Mouse (Mus musculus) regulatory T cell (primary cell): ENCODE data around the gene Fscn3.

Experiments
- in situ Hi-C: fragments of 300-600 bp; cut with MboI, MseI; formaldehyde crosslinking; loops from one replicate; pipeline ENCODE4 v1.15.1; 2025; ENCODE audit warnings: high pct_unique_total_duplicates

Fscn3 gene

DNA sequence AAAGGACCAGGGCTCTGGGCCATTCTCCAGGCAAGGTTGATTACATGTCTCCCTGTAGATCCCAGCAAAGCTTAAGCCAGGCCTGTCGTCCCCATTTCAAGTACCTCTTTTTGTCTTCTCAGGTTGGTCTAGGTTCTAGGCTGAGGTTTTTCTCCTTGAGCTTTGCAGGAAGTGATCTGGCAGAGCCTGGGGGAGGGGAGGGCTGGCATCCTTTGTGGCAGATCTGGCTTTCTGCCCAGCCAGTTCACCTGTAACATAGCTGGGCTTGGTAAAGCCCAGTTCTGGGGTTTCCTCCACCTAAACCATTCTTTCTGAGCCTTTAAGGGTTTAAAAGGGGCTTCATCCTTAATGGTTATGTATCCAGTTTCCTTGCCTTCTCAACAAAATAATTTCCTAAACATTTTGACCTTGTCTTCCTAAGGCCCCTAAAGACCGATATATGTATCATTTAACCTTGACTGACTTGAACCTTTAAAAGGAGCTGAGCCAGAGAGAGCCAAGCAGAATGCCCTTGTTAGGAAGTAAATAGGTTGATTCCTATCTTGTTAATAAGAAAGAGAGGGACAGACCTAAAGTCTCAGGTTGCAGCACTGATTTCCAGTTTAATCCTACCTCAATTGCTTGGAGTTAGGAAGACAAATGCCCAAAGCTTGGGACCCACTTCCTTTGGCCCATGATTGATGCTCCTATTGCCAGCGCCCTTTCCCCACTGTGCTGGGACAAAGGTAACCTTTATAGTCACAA, at the start of gene Fscn3:
Gene Fscn3, plus strand, starts transcription at position 694 of the 744 bp plus-strand sequence.
- in situ Hi-C loops: loop anchor here (5.0 kb wide), 1 partner anchor 50 kb away; the partner anchor contains the start of gene Snd1

DNA sequence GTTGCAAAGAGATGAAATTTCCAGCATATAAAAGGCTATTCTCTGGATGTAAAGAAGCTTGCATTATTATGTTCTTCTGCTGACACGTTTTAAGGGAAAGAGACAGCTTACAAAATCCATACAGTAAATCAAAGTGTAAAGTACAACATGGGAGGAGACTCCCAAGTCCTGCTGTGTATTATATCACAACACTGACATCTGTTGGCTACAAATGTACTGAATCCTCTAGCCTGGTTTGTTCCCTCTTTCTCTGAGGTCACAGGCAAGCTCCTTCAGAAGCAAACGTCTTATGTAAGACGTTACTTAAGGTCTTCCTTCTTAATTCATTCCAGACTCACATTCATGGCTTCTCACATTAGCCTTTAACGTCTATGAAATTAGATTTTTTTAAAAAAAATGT, 45.6 kb upstream of the Fscn3 start:
- in situ Hi-C loops: no loop called here

DNA sequence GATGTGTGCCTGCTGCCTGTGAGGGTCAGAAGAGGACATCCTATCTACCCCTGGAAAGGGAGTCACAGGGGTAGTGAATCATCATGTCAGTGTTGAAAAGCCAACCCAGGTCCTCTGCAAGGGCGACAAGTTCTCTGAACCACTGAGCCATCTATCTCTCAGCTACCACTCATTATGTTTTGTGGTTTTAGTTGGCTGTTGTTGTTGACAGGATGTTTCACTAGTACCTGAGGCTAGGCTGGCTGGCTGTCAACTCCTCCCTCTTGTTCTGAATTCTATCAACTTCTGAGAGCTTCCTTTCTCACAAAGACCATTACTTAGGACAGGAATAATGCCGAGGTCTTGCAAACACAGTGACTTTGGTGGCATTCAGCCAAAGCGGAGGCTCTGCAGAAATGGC, 42.4 kb upstream of the Fscn3 start:
- in situ Hi-C loops: no loop called here

DNA sequence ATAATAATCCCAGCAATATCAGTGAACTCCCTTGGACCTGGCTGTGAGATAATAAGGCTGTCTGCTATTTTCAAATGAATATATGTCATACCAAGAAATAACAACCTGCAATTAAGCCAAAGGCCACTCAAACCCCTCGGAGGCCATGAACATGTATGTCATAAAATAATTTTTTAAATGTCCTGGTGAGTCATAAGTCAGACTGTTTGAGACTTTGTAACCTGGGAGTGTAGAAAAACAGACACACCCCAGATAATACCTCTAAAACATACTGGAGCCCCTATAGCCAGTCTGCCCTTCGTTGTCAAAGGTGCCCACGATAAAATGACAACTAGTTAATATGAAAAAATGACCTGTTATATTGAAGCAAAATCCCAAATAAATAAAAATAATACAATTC, 38.6 kb upstream of the Fscn3 start:
- in situ Hi-C loops: no loop called here

DNA sequence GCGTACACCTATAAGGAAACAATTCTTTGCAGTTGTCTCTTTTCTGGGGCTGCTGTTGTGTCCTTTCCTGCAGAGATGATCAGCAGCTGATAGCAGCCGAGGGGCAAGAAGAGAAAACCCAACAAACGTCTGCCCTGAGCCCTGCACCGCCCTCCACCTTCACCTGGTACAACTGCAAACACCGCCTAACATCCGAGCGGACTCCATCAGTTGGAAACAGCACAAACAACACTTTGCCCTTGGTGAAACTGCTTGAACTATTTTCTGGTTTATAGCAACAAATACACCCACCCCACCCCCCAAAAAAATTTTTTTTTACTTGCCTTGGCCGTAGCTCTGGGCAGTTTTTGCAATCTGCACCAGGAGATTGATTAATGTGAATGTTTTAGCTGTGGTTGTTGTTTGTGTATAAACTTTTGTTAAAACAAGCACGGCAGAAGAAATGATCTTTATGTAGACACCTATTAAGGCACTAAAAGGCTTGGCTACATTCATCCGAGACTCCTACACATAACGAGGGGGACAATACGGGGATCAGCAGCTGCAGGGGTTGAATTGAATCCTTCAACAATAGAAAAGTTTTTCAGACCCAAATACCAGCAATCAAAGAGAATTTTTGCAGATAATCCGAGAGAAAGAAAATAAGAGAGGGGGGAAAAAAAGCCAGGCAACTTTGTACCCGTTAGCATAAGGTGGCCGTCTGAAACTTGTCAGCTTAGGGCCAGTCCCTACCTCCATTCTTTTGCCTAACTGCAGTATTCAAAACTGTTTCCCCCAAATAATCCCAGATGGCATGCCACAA, 31.3 kb upstream of the Fscn3 start:
- in situ Hi-C loops: loop anchor here (5.0 to 10.0 kb wide), 2 partner anchors 121 to 744 kb away; no protein-coding TSS in a partner anchor

DNA sequence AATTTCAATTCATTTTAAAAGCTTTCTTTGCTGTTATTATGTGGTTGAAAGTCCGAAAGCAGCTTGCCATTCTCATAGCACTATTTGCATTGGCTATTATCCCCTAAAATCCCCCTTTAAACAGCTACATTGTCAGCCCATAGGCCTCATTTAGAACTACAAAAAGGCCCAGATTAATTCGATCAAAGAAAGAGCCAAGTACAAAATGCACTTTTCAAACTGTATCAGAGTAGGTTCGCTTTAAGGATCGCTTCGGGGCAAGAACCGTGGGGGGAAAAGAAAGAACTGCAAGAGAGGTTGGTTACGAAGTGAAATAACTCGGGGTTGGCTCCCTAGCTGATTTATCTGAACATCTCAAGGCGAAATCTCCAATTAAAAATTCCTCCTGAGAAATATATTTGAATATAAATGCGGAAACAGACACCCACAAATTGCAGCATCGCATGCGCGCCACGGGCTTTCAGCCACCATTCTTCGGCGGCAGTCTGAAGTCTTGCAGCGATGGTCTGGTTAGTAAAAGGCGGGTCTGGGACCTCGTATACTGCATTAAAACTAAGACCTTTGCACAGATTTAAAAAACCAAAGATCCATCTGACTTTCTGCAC, 30.6 kb upstream of the Fscn3 start:
- in situ Hi-C loops: loop anchor here (5.0 to 10.0 kb wide), 2 partner anchors 122 to 745 kb away; no protein-coding TSS in a partner anchor

DNA sequence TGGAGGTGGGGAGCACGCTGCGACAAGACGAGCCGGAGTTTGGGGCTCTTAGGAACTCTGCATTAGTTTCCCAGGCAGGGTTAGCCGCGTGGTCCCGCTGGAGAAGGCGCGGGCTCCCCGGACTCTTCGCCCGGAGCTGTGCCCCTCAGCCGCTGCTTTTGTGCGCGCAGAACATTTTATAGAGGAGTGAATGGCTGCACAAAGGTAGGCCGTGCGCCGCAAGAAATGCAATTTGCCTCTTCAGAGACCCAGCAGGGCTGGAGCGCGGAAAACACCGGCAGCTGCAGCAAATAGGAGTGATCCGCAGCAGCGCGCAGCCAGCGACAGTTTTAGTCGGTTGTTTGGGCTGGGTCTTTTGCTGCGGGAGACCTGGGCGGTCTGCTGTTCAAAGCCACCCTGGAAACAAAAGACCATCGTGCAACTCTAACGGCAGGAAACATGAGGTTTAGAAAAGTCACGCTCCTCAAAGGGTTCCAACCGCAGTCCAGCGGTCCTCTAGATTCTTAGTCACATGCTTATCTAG, 29.8 kb upstream of the Fscn3 start, which contains the start of gene Zfp800:
Gene Zfp800, minus strand, starts transcription at position 325 of the 523 bp plus-strand sequence.
- in situ Hi-C loops: loop anchor here (5.0 to 10.0 kb wide), 2 partner anchors 123 to 745 kb away; no protein-coding TSS in a partner anchor

DNA sequence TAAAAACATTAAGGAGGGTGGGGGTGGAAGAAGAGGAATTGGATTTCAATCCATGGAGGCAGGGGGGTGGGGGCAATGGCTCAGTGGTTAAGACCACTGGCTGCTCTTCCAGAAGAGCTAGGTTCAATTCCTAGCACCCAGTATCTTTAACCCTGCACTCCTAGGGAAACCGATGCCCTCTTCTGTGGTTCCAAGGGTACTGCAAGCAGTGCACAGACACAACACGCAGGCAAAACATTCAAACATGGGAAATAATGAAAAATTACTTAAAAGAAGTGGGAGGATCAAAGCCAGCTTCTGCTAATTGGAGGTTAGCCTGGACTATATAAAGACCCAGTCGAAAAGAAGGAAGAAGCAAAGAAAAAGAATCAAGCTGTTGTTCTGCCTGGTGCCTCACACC, 28.9 kb upstream of the Fscn3 start:
- in situ Hi-C loops: loop anchor here (5.0 to 10.0 kb wide), 2 partner anchors 124 to 746 kb away; no protein-coding TSS in a partner anchor

DNA sequence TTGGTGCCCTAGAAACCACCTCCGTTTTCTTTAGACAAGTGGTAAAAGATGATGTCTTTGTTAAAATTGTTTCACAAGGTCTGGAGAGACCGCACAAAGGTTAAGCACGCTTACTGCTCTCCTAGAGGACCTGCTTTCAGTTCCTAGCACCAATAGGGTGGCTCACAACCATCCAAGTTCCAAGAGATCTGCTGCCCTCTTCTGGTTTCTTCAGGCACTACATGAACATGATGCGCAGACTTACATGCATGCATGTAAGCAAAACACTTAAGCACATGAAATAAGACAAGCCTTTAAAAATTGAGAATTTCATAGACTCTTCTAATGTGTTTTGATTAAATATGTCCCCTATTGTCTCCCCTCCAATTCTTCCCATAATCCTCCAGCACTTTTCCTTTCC, 27.8 kb upstream of the Fscn3 start:
- in situ Hi-C loops: loop anchor here (5.0 to 10.0 kb wide), 2 partner anchors 125 to 747 kb away; no protein-coding TSS in a partner anchor

DNA sequence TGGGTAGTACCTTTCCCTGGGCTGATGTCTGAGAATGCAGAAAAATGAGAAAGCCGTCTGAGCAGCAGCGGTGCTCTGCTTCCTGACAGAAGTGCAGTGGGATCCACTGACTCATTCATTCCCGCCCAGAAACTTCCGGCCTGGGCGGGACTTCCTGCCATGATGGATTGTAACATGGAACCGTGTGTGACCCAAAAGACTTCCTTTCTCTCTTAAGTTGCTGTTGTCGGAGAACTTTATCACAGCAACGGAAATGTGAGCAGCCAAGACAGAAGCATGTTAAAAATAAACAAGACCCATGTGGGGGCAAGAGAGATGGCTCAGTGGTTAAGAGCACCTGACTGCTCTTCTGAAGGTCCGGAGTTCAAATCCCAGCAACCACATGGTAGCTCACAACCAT, 17.5 kb upstream of the Fscn3 start:
- in situ Hi-C loops: no loop called here

DNA sequence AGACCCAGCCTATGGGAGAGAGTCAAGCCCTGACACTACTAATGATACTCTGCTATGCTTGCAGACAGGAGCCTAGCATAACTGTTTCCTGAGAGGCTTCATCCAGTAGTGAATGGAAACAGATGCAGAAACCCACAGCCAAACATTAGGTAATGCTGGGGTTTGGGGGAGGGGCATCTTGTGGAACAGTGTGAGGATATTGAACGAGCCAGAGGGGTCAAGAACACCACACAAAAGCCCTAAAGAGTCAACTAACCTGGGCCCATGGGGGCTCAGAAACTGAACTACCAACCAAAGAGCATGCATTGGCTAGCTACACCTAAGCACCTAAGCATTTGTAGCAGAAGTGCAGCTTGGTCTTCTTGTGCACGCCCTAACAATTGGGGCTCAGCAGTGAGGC, 16.4 kb upstream of the Fscn3 start:
- in situ Hi-C loops: no loop called here

DNA sequence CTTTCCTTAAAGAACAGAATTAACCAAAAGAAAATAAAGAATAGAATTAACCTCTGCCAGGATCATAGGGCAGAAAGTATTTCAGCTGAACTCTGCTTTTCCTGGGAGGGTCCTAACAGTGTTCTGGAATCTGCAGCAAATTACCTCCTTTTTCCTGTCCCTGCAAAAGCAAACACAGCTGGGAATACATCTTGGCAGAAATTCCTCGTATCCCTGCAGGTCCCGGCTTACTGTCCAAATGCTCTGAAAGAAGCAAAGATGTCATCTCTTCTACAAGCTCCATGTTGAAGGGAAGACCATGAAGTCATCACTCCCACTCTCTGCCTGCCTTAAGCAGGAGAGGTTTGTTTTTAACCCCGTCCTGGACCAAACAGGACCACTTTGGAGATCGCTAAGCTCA, 10.6 kb upstream of the Fscn3 start:
- in situ Hi-C loops: loop anchor here (5.0 kb wide), 1 partner anchor 155 kb away; no protein-coding TSS in a partner anchor

DNA sequence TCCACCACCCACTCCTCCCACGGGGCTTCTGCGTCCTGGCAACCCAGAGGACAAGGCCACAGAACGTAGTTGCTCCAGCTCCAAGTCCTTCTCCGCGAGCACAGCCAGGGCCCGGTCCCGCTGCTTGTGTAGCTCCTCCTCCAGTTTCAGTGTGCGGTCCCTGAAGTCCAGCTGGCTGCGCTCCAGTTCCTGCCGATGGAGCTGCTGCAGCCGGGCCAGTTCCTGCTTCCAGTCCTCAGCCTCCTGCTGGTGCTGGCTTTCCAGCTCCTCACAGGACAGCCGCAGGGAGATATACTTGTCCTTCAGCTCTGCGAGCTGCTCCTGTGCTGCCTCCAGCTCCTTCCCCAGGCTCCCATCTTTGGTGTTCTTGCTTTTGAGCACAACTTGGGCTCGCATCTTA, 9.1 kb upstream of the Fscn3 start:
- in situ Hi-C loops: loop anchor here (5.0 kb wide), 1 partner anchor 156 kb away; no protein-coding TSS in a partner anchor

DNA sequence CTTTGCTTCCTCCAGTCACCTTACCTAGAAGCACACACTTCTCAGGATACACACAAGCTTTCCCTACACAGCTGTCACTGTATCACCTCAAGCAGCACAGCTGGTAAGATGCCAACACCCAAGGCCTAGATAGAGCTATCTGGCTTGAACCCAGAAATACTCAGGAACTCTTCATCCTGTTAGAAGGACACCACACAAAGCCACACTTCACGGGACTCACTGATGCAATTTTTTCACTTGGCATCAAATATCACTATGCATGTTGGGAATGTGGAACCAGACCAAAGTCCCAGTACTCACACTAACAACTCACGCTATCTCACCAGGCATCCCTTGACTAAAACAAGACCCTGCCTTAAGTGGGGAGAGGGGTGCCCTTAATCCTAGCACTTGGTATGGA, 7.9 kb upstream of the Fscn3 start:
- in situ Hi-C loops: loop anchor here (5.0 kb wide), 1 partner anchor 157 kb away; no protein-coding TSS in a partner anchor

DNA sequence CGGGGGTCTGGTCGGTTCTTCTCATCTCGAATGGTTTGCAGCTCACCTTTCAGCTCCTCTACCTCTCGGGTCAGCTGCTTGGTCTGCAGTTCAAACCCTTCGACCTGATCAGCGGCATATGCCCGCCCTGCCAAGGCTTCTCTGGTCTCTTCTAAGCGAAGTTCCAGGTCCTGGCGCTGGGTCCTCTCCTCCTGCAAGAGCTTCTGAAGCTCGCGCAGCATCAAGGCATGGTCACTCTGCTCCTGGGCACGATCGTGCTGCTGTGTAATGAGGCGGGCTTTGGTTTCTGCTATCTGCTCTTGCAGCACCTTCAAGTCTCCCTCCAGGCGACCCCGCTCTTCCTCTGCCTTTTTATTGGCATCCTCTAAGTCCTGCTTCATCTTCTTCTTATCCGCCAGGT, 7.2 kb upstream of the Fscn3 start:
- in situ Hi-C loops: no loop called here

DNA sequence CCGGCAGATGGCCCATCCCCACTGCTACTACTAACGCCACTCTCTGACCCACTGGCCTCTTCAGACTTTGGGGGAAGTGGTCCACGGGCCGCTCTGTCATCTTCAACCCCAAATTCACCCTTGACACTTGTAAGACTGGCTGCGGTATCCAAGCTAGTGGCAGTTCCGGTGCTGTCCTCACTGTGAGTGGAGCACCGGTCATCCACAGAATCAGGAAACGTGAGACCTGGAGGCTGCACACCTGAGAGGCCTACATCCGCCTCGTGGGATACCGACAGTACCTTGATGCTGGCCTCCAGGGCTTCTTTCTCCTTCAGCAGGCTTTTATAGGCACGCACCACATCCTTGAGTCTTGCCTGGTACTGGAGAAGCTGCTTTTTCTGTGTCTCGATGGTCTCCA, 6.7 kb upstream of the Fscn3 start:
- in situ Hi-C loops: no loop called here

DNA sequence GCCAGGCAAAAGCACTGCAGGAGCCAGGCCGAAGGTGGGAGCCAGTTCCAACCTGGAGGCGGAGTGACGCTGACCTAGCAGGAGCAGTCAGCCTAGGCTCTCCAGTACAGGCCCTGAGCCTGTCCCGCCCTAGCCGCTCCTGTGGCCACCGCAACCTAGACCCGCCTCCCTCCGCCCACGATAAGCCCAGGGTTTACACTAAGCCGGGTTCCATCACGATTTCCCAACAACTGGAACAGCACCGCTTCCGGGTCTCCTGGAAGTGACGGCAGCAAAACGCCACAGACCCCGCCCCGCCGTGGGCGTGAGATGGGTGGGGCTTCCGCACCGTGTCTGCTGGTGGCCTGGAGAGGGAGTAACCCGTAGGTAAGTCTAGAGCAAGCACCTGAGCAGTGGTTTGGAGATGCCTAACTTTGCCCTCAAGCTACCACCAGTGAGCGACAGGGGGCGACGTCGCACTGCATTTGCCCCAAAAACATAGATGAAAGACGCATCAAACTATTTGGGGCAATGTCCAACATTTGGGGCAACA, 6.1 kb upstream of the Fscn3 start:
- in situ Hi-C loops: no loop called here

DNA sequence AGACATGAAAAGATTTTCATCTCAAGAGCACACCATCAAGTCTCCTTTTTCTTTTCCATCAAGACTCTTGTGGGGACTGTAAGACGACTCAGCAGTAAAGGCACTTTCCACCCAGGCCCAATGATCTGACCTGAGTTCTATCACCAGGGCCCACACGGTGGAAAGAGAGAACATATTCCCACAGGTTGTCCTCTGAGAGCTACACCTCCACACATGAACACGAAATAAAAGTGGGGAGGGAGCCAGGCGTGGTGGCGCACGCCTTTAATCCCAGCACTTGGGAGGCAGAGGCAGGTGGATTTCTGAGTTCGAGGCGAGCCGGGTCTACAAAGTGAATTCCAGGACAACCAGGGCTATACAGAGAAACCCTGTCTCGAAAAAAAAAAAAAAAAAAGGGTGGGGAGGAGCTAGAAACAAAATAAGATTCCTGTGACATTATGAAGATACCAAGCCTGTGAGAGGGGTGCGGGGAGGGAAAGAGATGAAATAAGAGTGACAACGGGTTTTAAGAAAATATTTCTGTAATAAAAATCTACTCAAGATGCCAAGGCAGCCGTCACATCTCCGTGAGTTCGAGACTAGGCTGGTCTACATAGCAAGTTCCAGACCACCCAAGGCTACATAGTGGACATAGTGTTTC, 4.8 kb upstream of the Fscn3 start:
- in situ Hi-C loops: no loop called here

DNA sequence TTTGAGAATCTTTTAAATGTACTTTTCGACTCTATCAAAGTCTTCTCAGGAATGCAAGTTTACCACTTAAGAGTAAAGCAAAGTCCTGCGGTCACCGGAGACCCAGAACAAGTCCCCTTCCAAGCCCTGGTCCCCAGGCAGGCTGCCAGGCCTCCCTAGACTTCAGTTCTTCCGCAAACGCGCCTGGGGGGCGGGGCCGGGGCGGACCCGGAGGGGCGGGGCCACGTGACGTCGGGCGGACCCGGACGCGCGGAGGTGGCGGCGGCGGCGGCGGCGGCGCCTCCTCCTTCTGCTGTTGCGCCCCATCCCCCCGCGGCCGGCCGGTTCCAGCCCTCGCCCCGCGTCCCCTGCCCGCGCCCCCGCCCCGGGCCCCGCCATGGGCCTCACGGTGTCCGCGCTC, 4.3 kb upstream of the Fscn3 start, which contains the start of gene Arf5:
Gene Arf5, plus strand, starts transcription at position 248 of the 400 bp plus-strand sequence.
- in situ Hi-C loops: no loop called here

DNA sequence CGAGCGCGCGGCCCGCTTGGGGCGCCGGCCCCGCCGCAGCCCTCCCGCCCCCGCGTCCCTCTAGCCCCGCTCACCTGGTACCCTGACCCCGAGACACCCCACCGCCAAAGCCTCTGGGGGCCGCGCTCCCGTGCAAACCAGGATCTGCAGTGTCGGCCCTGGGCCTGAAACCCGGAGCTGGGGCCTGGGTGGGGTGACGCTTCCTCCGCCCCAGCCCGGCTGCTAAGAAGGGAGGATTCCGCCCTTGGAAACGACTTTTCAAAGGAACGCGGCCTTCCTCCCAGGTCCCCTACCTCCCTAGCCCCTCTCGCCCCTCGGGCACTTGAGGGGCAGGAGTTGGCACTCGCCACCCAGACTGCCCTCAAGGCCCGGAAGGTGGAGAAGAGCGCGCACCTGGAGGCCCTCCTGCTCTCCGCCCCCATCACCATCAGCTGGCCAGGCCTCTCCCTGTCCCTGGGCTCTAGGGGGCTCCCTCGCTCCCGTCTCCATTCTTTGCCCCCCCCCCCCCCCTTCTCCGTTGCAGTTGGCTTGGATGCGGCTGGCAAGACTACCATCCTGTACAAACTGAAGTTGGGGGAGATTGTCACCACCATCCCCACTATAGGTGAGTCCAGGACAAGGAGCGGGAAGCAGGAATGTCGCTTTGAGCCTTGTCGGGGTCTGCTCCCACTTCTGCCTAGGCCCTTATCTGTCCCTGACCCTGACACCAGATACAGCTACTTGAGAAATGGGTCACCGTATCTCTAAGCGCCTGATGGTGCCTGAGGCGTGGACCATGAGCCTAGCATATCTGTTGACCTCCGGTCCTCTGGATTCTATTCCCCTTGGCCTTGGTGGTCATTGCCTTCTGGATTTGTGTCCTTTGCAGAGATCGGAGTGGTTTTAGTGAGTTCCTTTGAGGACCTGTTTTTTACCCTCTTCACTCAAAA, 3.6 kb upstream of the Fscn3 start:
- in situ Hi-C loops: no loop called here
